Mouse (Mus musculus): ENCODE data around the gene Inpp4b. TPM values are rescaled to one million over a fixed set of nuclear protein-coding genes. Genes with fewer than 3 reads are reported as not detected.

The Inpp4b gene
- polyA plus RNA-seq, 1 experiment, result 0.02 TPM

GRCm38 (mm10) chr8:81491097-81491705 lies 148.8 kb downstream of the Inpp4b start:
- no peak overlapping the region for H3K4me3 ChIP-seq (ENCODE audit: insufficient read depth, poor library complexity, severe bottlenecking)
- TF ChIP-seq USF1 (IDR thresholded peaks at IDR 0.05; ENCODE audit: low read depth) (no peak), CTCF (IDR thresholded peaks at IDR 0.05; ENCODE audit: control insufficient read depth, insufficient read depth, insufficient read length) (no peak), MAX (IDR thresholded peaks at IDR 0.05) (no peak), CEBPB (IDR thresholded peaks at IDR 0.05; ENCODE audit: low read depth) (no peak), FOSL1 (IDR thresholded peaks at IDR 0.05; ENCODE audit: insufficient read depth, low read length, poor library complexity, severe bottlenecking) (no peak), MYOG (IDR thresholded peaks at IDR 0.05; ENCODE audit: control insufficient read depth, extremely low read depth, insufficient read length) (no peak), MYOD1 (IDR thresholded peaks at IDR 0.05; ENCODE audit: control insufficient read depth, insufficient read length, low read depth) (no peak)
- no peak overlapping the region for H3ac ChIP-seq (ENCODE audit: control insufficient read depth, insufficient read length, low read depth)
- H3K36me3 ChIP-seq (ENCODE audit: control insufficient read depth, insufficient read depth), result no peaks in the 10 kb centered on the region
- no peaks in the 10 kb centered on the region for H3K79me2 ChIP-seq (ENCODE audit: control insufficient read depth, insufficient read depth)
- no peaks in the 10 kb centered on the region for H3K27me3 ChIP-seq (ENCODE audit: control insufficient read depth, insufficient read depth, insufficient read length)
- no peaks in the 10 kb centered on the region for H3K79me3 ChIP-seq (ENCODE audit: low read depth)

GRCm38 (mm10) chr8:81491706-81492204 lies 149.4 kb downstream of the Inpp4b start:
- H3ac ChIP-seq (ENCODE audit: control insufficient read depth, insufficient read length, low read depth), result no peak overlapping the region
- H3K4me3 ChIP-seq (ENCODE audit: insufficient read depth, poor library complexity, severe bottlenecking), result no peak overlapping the region
- no peaks in the 10 kb centered on the region for H3K27me3 ChIP-seq (ENCODE audit: control insufficient read depth, insufficient read depth, insufficient read length)
- TF ChIP-seq CEBPB (IDR thresholded peaks at IDR 0.05; ENCODE audit: low read depth), result no peak
- TF ChIP-seq MYOG (IDR thresholded peaks at IDR 0.05; ENCODE audit: control insufficient read depth, extremely low read depth, insufficient read length), result no peak
- TF ChIP-seq MAX (IDR thresholded peaks at IDR 0.05), result no peak
- TF ChIP-seq USF1 (IDR thresholded peaks at IDR 0.05; ENCODE audit: low read depth), result no peak
- TF ChIP-seq CTCF (IDR thresholded peaks at IDR 0.05; ENCODE audit: control insufficient read depth, insufficient read depth, insufficient read length), result no peak
- TF ChIP-seq MYOD1 (IDR thresholded peaks at IDR 0.05; ENCODE audit: control insufficient read depth, insufficient read length, low read depth), result no peak
- no peak for TF ChIP-seq FOSL1 (IDR thresholded peaks at IDR 0.05; ENCODE audit: insufficient read depth, low read length, poor library complexity, severe bottlenecking)
- no peaks in the 10 kb centered on the region for H3K79me2 ChIP-seq (ENCODE audit: control insufficient read depth, insufficient read depth)
- H3K36me3 ChIP-seq (ENCODE audit: control insufficient read depth, insufficient read depth), result no peaks in the 10 kb centered on the region
- H3K79me3 ChIP-seq (ENCODE audit: low read depth), result no peaks in the 10 kb centered on the region

- Histone ChIP-seq H3K79me2 (ENCODE audit: control insufficient read depth, insufficient read depth) (no peaks in the 10 kb centered on the region), H3ac (ENCODE audit: control insufficient read depth, insufficient read length, low read depth) (no peak overlapping the region), H3K79me3 (ENCODE audit: low read depth) (no peaks in the 10 kb centered on the region), H3K4me3 (ENCODE audit: insufficient read depth, poor library complexity, severe bottlenecking) (no peak overlapping the region), H3K27me3 (ENCODE audit: control insufficient read depth, insufficient read depth, insufficient read length) (no peaks in the 10 kb centered on the region), H3K36me3 (ENCODE audit: control insufficient read depth, insufficient read depth) (no peaks in the 10 kb centered on the region)
- TF ChIP-seq CTCF (IDR thresholded peaks at IDR 0.05; ENCODE audit: control insufficient read depth, insufficient read depth, insufficient read length) (no peak), MYOD1 (IDR thresholded peaks at IDR 0.05; ENCODE audit: control insufficient read depth, insufficient read length, low read depth) (no peak), MYOG (IDR thresholded peaks at IDR 0.05; ENCODE audit: control insufficient read depth, extremely low read depth, insufficient read length) (no peak), USF1 (IDR thresholded peaks at IDR 0.05; ENCODE audit: low read depth) (no peak), FOSL1 (IDR thresholded peaks at IDR 0.05; ENCODE audit: insufficient read depth, low read length, poor library complexity, severe bottlenecking) (no peak), MAX (IDR thresholded peaks at IDR 0.05) (no peak), CEBPB (IDR thresholded peaks at IDR 0.05; ENCODE audit: low read depth) (no peak)
These were observed 152.5 kb downstream of the Inpp4b start for GRCm38 (mm10) chr8:81494823-81495222.

- Histone ChIP-seq H3K4me3 (ENCODE audit: insufficient read depth, poor library complexity, severe bottlenecking) (no peak overlapping the region), H3K36me3 (ENCODE audit: control insufficient read depth, insufficient read depth) (no peaks in the 10 kb centered on the region), H3ac (ENCODE audit: control insufficient read depth, insufficient read length, low read depth) (no peak overlapping the region), H3K27me3 (ENCODE audit: control insufficient read depth, insufficient read depth, insufficient read length) (no peaks in the 10 kb centered on the region), H3K79me3 (ENCODE audit: low read depth) (no peaks in the 10 kb centered on the region), H3K79me2 (ENCODE audit: control insufficient read depth, insufficient read depth) (no peaks in the 10 kb centered on the region)
- no peak for TF ChIP-seq USF1 (IDR thresholded peaks at IDR 0.05; ENCODE audit: low read depth)
These were observed 155.3 kb downstream of the Inpp4b start for GRCm38 (mm10) chr8:81497646-81498045.

DNA sequence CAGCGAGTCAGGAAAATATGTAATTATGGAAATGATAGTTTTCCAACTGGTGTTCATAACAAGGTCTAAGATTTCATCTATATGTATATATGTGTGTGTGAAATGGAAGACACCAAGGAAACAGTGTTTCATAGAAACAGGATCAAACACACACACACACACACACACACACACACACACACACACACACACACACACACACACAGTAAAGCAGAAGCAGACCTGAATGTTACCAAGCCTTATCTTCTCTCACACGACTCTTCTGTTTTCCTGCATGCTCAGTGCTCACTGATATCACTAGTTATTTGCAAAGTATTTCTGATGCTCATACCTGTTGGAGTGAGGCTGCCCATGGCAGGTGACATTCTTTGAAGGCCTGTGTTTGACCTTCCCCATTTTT lies 159.9 kb downstream of the Inpp4b start:
- Histone ChIP-seq H3K79me3 (ENCODE audit: low read depth) (no peaks in the 10 kb centered on the region), H3K27me3 (ENCODE audit: control insufficient read depth, insufficient read depth, insufficient read length) (no peaks in the 10 kb centered on the region), H3K4me3 (ENCODE audit: insufficient read depth, poor library complexity, severe bottlenecking) (no peak overlapping the region), H3ac (ENCODE audit: control insufficient read depth, insufficient read length, low read depth) (no peak overlapping the region), H3K36me3 (ENCODE audit: control insufficient read depth, insufficient read depth) (no peaks in the 10 kb centered on the region), H3K79me2 (ENCODE audit: control insufficient read depth, insufficient read depth) (no peaks in the 10 kb centered on the region)
- no peak for TF ChIP-seq FOSL1 (IDR thresholded peaks at IDR 0.05; ENCODE audit: insufficient read depth, low read length, poor library complexity, severe bottlenecking)
- no peak for TF ChIP-seq USF1 (IDR thresholded peaks at IDR 0.05; ENCODE audit: low read depth)
- no peak for TF ChIP-seq CEBPB (IDR thresholded peaks at IDR 0.05; ENCODE audit: low read depth)
- TF ChIP-seq MYOG (IDR thresholded peaks at IDR 0.05; ENCODE audit: control insufficient read depth, extremely low read depth, insufficient read length), result no peak

DNA sequence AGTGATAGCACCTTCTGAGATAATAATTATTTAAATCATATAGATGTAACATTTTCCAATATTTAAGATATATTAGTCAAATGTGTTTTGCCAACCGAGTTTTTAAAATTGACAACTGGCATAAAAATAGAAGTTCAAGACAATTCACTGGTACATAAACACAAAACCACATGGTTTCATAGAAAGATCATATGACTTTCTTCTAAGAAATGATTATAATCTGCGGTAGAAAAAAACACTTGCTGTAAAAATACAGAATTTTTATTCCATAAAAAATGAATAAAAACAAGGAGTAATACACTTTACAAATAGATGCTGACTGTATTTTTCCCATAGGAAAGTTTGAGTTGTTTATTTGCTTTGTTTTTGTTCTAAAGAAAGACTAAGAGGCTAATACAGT lies 160.6 kb downstream of the Inpp4b start:
- H3K79me3 ChIP-seq (ENCODE audit: low read depth), result no peaks in the 10 kb centered on the region
- no peaks in the 10 kb centered on the region for H3K79me2 ChIP-seq (ENCODE audit: control insufficient read depth, insufficient read depth)
- TF ChIP-seq CTCF (IDR thresholded peaks at IDR 0.05; ENCODE audit: control insufficient read depth, insufficient read depth, insufficient read length) (no peak), MYOD1 (IDR thresholded peaks at IDR 0.05; ENCODE audit: control insufficient read depth, insufficient read length, low read depth) (no peak), MAX (IDR thresholded peaks at IDR 0.05) (no peak), CEBPB (IDR thresholded peaks at IDR 0.05; ENCODE audit: low read depth) (no peak), FOSL1 (IDR thresholded peaks at IDR 0.05; ENCODE audit: insufficient read depth, low read length, poor library complexity, severe bottlenecking) (no peak), MYOG (IDR thresholded peaks at IDR 0.05; ENCODE audit: control insufficient read depth, extremely low read depth, insufficient read length) (no peak), USF1 (IDR thresholded peaks at IDR 0.05; ENCODE audit: low read depth) (no peak)
- H3K27me3 ChIP-seq (ENCODE audit: control insufficient read depth, insufficient read depth, insufficient read length), result no peaks in the 10 kb centered on the region
- H3ac ChIP-seq (ENCODE audit: control insufficient read depth, insufficient read length, low read depth), result no peak overlapping the region
- no peak overlapping the region for H3K4me3 ChIP-seq (ENCODE audit: insufficient read depth, poor library complexity, severe bottlenecking)
- H3K36me3 ChIP-seq (ENCODE audit: control insufficient read depth, insufficient read depth), result no peaks in the 10 kb centered on the region

Measured in C2C12 (cell line).